Mouse (Mus musculus): Measurements from ENCODE around the gene Atp8a2.

GRCm38 (mm10) chr14:60215000-60215399, 18.0 kb upstream of the Atp8a2 start:
- TF ChIP-seq CTCF (IDR thresholded peaks at IDR 0.05; ENCODE audit: borderline replicate concordance, insufficient read depth, low read depth, low read length), result no peak
- no peak for TF ChIP-seq POLR2A (IDR thresholded peaks at IDR 0.05; ENCODE audit: borderline replicate concordance, insufficient read depth, low read length)

Data from cerebellum, adult 2 months (tissue).